Mouse (Mus musculus) hindbrain, postnatal 0 days (tissue): ENCODE measurements around the gene Ltbp4. TPM values are rescaled to one million over a fixed set of nuclear protein-coding genes. Genes with fewer than 3 reads are reported as not detected.

Source experiments
- ATAC-seq: fragments of 200-750 bp; cut with Nextera tagmentation; 2 replicates; pipeline ENCODE4 v1.8.0; 2017; ENCODE audit warnings: mild to moderate bottlenecking, moderate TSS enrichment, moderate library complexity
- DNase-seq: peaks from one replicate; pipeline ENCODE4 v3.0.0-alpha.2; 2015; ENCODE audit warnings: low spot score
- H3K27ac ChIP-seq: fragments of 300-500 bp; sonication (generic); 2 replicates; pipeline ENCODE4 v1.5.1; 2014; ENCODE audit warnings: mild to moderate bottlenecking
- H3K27me3 ChIP-seq: fragments of 300-500 bp; sonication (generic); 2 replicates; pipeline ENCODE4 v1.6.1; 2014; ENCODE audit warnings: low read length, mixed read lengths; ENCODE audit not compliant: insufficient read depth
- H3K36me3 ChIP-seq: fragments of 300-500 bp; sonication (generic); 2 replicates; pipeline ENCODE4 v1.6.1; 2014; ENCODE audit warnings: low read length, mixed read lengths; ENCODE audit not compliant: insufficient read depth
- H3K4me1 ChIP-seq: fragments of 300-500 bp; sonication (generic); 2 replicates; pipeline ENCODE4 v1.6.1; 2014; ENCODE audit warnings: antibody characterized with exemption, low read length, mixed read lengths; ENCODE audit not compliant: insufficient read depth
- H3K4me2 ChIP-seq: fragments of 300-500 bp; sonication (generic); 2 replicates; pipeline ENCODE4 v1.6.1; 2014; ENCODE audit warnings: low read depth, mild to moderate bottlenecking, low read length, moderate library complexity, mixed read lengths
- H3K4me3 ChIP-seq: fragments of 300-500 bp; sonication (generic); 2 replicates; pipeline ENCODE4 v1.5.1; 2014; ENCODE audit warnings: low read length
- H3K9ac ChIP-seq: fragments of 300-500 bp; sonication (generic); replicated peaks from 2 replicates; pipeline ENCODE4 v1.6.1; 2014; ENCODE audit warnings: mild to moderate bottlenecking, low read length, moderate library complexity, mixed read lengths
- H3K9me3 ChIP-seq: fragments of 300-500 bp; sonication (generic); 2 replicates; pipeline ENCODE4 v1.6.1; 2016; ENCODE audit warnings: low read length, mixed read lengths
- CTCF ChIP-seq: IDR thresholded peaks from 2 replicates; pipeline ENCODE4 v1.5.1; 2016; ENCODE audit warnings: antibody characterized with exemption, control low read depth, low read depth
- WGBS: fragments of 180-500 bp; shearing (Covaris S2); extraction: QIAGEN DNeasy Blood & Tissue Kit; methylation state at CpG from one replicate; pipeline ENCODE4 v1.1.7; 2014; 5-methylcytosine and 5-hydroxymethylcytosine counted together
- polyA plus RNA-seq: library from polyadenylated mRNA; unstranded; fragments of >200 nt; fragmentation: Nextera tagmentation; extraction: Ambion mirVana; gene quantifications from 2 replicates; pipeline ENCODE4 v1.2.1, GENCODE M21; 2015
- total RNA-seq: library from RNA; depleted of rRNA; stranded (reverse); fragments of >200 nt; gene quantifications from 2 replicates; pipeline ENCODE4 v1.2.3, GENCODE M21; 2014

The Ltbp4 gene
- total and polyA plus RNA-seq, 2 experiments from 2014 or later, result 10.6 to 34.8 TPM

- H3K36me3 ChIP-seq, result no peaks in the 10 kb centered on the region
- no peak overlapping the region for H3K4me3 ChIP-seq
- WGBS, result 77% methylated on average over 24 of the region's 24 CpGs
- no peak overlapping the region for H3K27ac ChIP-seq
- TF ChIP-seq CTCF, result peak; percentile 74
- DNase-seq (peak; percentile 35), ATAC-seq (no peak)
- no peak overlapping the region for H3K4me2 ChIP-seq
- no peak overlapping the region for H3K9ac ChIP-seq
- H3K27me3 ChIP-seq, result no peaks in the 10 kb centered on the region
- H3K4me1 ChIP-seq, result no peaks in the 10 kb centered on the region
- H3K9me3 ChIP-seq, result no peaks in the 10 kb centered on the region
These were observed 31.0 kb downstream of the Ltbp4 start for GRCm38 (mm10) chr7:27306161-27307160.

GRCm38 (mm10) chr7:27305091-27305730 is 32.3 kb downstream of the Ltbp4 start:
- no peaks in the 10 kb centered on the region for H3K27me3 ChIP-seq
- WGBS, result 87% methylated on average over 17 of the region's 17 CpGs
- no peaks in the 10 kb centered on the region for H3K9me3 ChIP-seq
- H3K27ac ChIP-seq, result no peak overlapping the region
- TF ChIP-seq CTCF, result no peak
- H3K4me3 ChIP-seq, result no peak overlapping the region
- H3K36me3 ChIP-seq, result no peaks in the 10 kb centered on the region
- H3K4me2 ChIP-seq, result no peak overlapping the region
- no peaks in the 10 kb centered on the region for H3K4me1 ChIP-seq
- ATAC-seq (no peak), DNase-seq (no peak)
- no peak overlapping the region for H3K9ac ChIP-seq

GRCm38 (mm10) chr7:27302172-27302571 is 35.3 kb downstream of the Ltbp4 start:
- 6% methylated on average over 11 of the region's 11 CpGs for WGBS
- ATAC-seq, result peak; percentile 55; the same call in 1 of the 2 replicates

GRCm38 (mm10) chr7:27300801-27301200 is 36.7 kb downstream of the Ltbp4 start:
- no peaks in the 10 kb centered on the region for H3K27me3 ChIP-seq
- no peaks in the 10 kb centered on the region for H3K36me3 ChIP-seq
- 71% methylated on average over 5 of the region's 5 CpGs for WGBS
- no peak for DNase-seq
- H3K4me3 ChIP-seq, result no peak overlapping the region
- ATAC-seq, result no peak
- no peak overlapping the region for H3K9ac ChIP-seq
- no peaks in the 10 kb centered on the region for H3K9me3 ChIP-seq
- no peak overlapping the region for H3K27ac ChIP-seq
- H3K4me2 ChIP-seq, result no peak overlapping the region
- TF ChIP-seq CTCF, result no peak
- H3K4me1 ChIP-seq, result no peaks in the 10 kb centered on the region

More at GRCm38 (mm10) chr7:27302172-27302571, 35.3 kb downstream of the Ltbp4 start:
- DNase-seq, result peak; percentile 90
- Histone ChIP-seq H3K9ac (no peak overlapping the region), H3K9me3 (no peaks in the 10 kb centered on the region), H3K4me1 (no peaks in the 10 kb centered on the region), H3K27ac (no peak overlapping the region), H3K4me2 (no peak overlapping the region), H3K36me3 (no peaks in the 10 kb centered on the region), H3K4me3 (no peak overlapping the region), H3K27me3 (no peaks in the 10 kb centered on the region)
- peak; percentile 97 for TF ChIP-seq CTCF

GRCm38 (mm10) chr7:27300351-27300750 is 37.1 kb downstream of the Ltbp4 start:
- Histone ChIP-seq H3K4me2 (no peak overlapping the region), H3K9me3 (no peaks in the 10 kb centered on the region), H3K27ac (no peak overlapping the region), H3K36me3 (no peaks in the 10 kb centered on the region), H3K4me1 (no peaks in the 10 kb centered on the region), H3K27me3 (no peaks in the 10 kb centered on the region), H3K9ac (no peak overlapping the region), H3K4me3 (no peak overlapping the region)
- TF ChIP-seq CTCF, result no peak
- no peak for ATAC-seq
- WGBS, result 87% methylated on average over 4 of the region's 4 CpGs
- DNase-seq, result no peak

GRCm38 (mm10) chr7:27298816-27299215 is 38.7 kb downstream of the Ltbp4 start:
- WGBS, result 74% methylated on average over 6 of the region's 6 CpGs

More at GRCm38 (mm10) chr7:27298816-27299215, 38.7 kb downstream of the Ltbp4 start:
- Histone ChIP-seq H3K4me3 (no peak overlapping the region), H3K36me3 (no peaks in the 10 kb centered on the region), H3K4me1 (no peaks in the 10 kb centered on the region), H3K9ac (no peak overlapping the region), H3K9me3 (no peaks in the 10 kb centered on the region), H3K4me2 (no peak overlapping the region), H3K27me3 (no peaks in the 10 kb centered on the region), H3K27ac (no peak overlapping the region)
- DNase-seq (peak; percentile 21), ATAC-seq (no peak)
- no peak for TF ChIP-seq CTCF
